Mouse (Mus musculus) heart, postnatal 4 days (tissue): ENCODE results near the gene Ldhd. TPM values are rescaled to one million over a fixed set of nuclear protein-coding genes. Genes with fewer than 3 reads are reported as not detected.

Experiments
- DNase-seq: peaks from one replicate; pipeline ENCODE4 v3.0.0; 2021
- total RNA-seq, 2 experiments: library from RNA; stranded (reverse); gene quantifications; 2 replicates each; pipeline ENCODE4 v1.2.3; 2021

The Ldhd gene
- total RNA-seq, 2 experiments from 2014 or later: 2.7 to 3.8 TPM

DNA sequence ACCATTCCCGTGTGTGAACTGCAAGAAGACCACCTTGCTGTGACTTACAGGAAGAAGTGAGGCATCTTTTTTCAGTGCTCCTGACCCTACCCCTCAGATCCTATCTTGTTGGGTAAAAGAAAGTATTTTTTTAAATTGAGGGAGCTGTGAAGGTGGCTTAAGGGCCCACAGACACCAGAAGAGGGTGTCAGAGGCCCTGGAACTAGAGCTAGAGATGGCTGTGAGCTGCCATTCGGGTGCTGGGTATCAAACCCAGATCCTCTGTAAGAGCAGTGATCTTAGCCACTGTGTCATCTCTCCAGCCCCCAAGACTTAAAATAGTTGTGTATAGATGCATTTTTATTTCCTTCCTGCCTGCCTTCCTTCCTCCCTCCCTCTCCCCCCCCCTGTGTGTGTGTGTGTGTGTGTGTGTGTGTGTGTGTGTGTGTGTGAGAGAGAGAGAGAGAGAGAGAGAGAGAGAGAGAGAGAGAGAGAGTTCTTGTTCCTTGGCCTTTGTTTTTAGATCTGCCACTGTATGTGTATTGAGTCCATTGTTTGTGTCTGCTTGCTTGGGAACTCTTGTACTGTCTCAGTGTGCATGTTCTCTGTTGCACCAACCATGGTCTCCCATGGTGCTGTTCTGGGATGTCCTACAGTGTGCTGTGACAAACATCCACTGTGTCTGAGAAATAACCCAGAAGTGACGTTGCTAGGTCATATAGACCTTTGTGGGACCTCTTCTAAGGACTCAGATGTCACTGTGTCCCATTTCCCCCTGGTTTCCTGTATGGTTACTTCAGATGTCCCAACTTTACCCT, 35.9 kb downstream of the Ldhd start:
- DNase-seq: no peak

- no peak for DNase-seq
Observed at GRCm38 (mm10) chr8:111592390-111592910, 37.7 kb downstream of the Ldhd start.

- no peak for DNase-seq
Observed at GRCm38 (mm10) chr8:111591176-111591575, 39.0 kb downstream of the Ldhd start.

GRCm38 (mm10) chr8:111590214-111590613, 40.0 kb downstream of the Ldhd start:
- DNase-seq: no peak

DNA sequence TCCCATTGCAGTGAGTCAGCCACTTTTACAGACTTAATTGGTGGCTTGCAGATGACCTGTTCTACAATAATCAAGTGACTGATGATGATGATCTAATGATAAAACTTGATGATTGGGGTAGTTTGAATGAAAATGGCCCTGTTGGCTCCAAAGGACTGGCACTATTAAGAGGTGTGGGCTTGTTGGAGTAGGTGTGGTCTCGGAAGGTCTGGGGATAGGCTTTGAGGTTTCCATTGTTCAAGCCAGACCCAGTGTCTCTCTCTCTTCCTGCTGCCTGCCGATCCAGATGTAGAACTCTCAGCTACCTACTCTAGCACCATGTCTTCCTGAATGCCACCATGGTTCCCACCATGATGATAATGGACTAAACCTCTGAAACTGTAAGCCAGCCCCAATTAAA, 41.8 kb downstream of the Ldhd start:
- DNase-seq: no peak

- DNase-seq: no peak
Observed at GRCm38 (mm10) chr8:111587545-111588094, 42.6 kb downstream of the Ldhd start.

DNA sequence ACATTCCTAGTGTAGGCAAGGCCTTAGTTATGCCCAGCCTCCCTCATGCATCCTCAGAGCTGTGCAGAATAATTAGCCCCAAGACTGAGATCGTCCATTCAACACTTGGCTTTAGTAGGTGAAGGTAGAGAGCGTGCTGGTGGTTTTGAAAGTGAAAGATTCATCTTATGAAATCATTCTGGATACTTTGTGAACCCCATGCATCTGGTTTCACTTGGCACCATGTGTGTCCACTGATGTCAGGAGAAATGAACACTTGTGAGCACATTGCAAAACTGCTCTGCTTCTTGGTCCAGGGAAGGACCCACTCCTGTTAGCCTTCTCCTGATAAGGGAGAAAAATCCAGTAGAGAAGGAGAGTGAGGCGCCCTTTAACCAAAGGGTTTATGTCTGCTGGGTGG, 45.2 kb downstream of the Ldhd start:
- DNase-seq: no peak

GRCm38 (mm10) chr8:111582386-111582785, 47.8 kb downstream of the Ldhd start:
- no peak for DNase-seq

DNA sequence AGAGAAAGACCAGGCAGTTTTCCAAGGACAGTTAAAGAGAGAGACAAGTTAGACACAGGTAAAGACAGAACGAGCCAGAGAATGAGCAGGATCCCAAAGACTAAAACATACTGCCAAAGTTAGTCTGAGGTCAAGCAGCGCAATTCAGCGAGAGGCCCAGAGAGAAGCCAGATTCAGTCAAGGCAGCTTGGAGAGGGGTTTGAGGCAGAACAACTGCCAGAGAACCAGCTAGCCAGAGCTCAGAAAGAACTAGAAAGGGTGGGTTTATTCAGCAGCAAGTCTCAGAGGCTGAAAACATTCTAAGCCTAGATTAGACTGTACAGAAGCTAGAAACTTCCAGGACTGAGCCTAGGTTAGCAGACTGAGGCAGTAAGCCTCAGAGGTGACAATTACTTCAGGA, 49.9 kb downstream of the Ldhd start:
- DNase-seq: no peak

- DNase-seq: no peak
Observed at GRCm38 (mm10) chr8:111579318-111579717, 50.9 kb downstream of the Ldhd start.

DNA sequence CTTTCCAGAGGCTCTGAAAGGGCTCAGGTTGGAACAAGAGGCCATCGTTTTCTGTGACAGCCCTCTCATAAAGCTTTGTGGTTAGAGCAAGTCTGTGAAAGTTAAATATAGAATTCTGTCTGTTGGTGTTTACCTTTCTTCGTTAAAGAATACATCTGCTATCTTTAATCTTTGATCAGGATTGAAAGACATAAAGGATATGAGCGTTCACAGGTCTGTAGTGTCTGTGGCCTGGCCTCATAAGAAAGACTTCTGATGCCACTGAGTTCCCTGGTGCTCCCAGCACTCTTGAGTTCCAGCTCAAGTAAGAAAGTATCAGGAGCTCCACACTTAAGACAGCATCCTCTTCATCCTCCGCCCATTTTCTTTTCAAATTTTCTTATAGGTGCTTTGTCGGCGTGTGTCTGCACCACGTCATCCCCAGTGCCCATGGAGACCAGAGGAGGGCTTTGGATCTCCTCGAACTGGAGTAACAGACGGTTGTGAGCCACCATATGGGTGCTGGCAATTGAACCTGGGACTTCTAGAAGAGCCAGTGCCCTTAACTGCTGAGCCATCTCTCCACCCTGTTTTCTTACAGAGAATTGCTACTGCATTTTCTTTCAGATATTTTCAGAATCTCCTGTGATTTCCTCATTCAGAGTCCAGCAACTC, 52.2 kb downstream of the Ldhd start:
- no peak for DNase-seq

GRCm38 (mm10) chr8:111576501-111576900, 53.7 kb downstream of the Ldhd start:
- DNase-seq: no peak

DNA sequence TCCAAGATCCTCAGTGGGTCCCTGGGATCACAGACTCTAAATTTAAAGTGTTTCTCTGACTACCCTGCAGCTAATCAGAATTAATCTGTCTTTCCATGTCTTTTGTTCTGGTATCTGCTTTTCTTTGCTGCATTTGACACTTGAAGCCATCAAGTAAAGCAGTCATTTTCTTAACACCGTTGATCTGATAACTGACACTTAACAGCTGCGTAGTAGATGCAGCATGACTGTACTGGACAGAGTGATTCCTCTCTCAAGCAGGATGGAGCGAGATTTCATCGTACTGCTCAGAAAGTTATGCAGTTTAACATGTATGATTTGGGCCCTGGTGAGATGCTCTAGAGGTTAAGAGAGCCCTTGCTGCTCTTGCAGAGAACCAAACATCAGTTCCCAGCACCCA, 54.7 kb downstream of the Ldhd start:
- DNase-seq: no peak

- no peak for DNase-seq
Observed at GRCm38 (mm10) chr8:111574016-111574415, 56.2 kb downstream of the Ldhd start.

Other genes with a start within 250 kb of the Ldhd start
- gene Fa2h, start 236.6 kb downstream of the Ldhd start, total RNA-seq: under 1 TPM; 0.17 to 0.52 TPM
- 1 to 10 TPM; 8.5 to 9.0 TPM for gene Wdr59, start 108.3 kb downstream of the Ldhd start, total RNA-seq
- 10 to 100 TPM; 60.1 to 60.5 TPM for gene Znrf1, start 94.3 kb downstream of the Ldhd start, total RNA-seq
- 10 to 100 TPM; 10.1 to 10.5 TPM for gene Zfp1, start 13.0 kb upstream of the Ldhd start, total RNA-seq
- gene Ctrb1, start 60.6 kb upstream of the Ldhd start, total RNA-seq: not detected
- 10 to 100 TPM; 62.7 to 65.0 TPM for gene Bcar1, start 113.4 kb upstream of the Ldhd start, total RNA-seq
- 10 to 100 TPM; 54.4 to 60.3 TPM for gene Cfdp1, start 223.9 kb upstream of the Ldhd start, total RNA-seq
- 1 to 10 TPM; 2.8 to 2.9 TPM for gene Tmem170, start 246.4 kb upstream of the Ldhd start, total RNA-seq